Mouse (Mus musculus) lung, embryonic 15.5 days (tissue): ENCODE data around the gene Nhsl1. TPM values are rescaled to one million over a fixed set of nuclear protein-coding genes. Genes with fewer than 3 reads are reported as not detected.

Experiments
- ATAC-seq: fragments of 200-750 bp; cut with Nextera tagmentation; 2 replicates; pipeline ENCODE4 v1.8.0; 2017; ENCODE audit warnings: moderate number of reproducible peaks, borderline replicate concordance; ENCODE audit not compliant: low FRiP score, low TSS enrichment; ENCODE audit errors: extremely low read depth
- H3K27ac ChIP-seq: fragments of 300-500 bp; sonication (generic); 2 replicates; pipeline ENCODE4 v1.5.1; 2015; ENCODE audit warnings: moderate library complexity, mild to moderate bottlenecking, inconsistent platforms
- H3K27me3 ChIP-seq: fragments of 300-500 bp; sonication (generic); 2 replicates; pipeline ENCODE4 v1.6.1; 2015; ENCODE audit warnings: inconsistent platforms
- H3K36me3 ChIP-seq: fragments of 300-500 bp; sonication (generic); 2 replicates; pipeline ENCODE4 v1.6.1; 2015; ENCODE audit warnings: inconsistent platforms
- H3K4me1 ChIP-seq: fragments of 300-500 bp; sonication (generic); 2 replicates; pipeline ENCODE4 v1.6.1; 2015; ENCODE audit warnings: inconsistent platforms
- H3K4me2 ChIP-seq: fragments of 300-500 bp; sonication (generic); 2 replicates; pipeline ENCODE4 v1.6.1; 2015; ENCODE audit warnings: inconsistent platforms, mild to moderate bottlenecking, moderate library complexity
- H3K4me3 ChIP-seq: fragments of 300-500 bp; sonication (generic); 2 replicates; pipeline ENCODE4 v1.5.1; 2015; ENCODE audit warnings: mild to moderate bottlenecking, inconsistent platforms
- H3K9ac ChIP-seq: fragments of 300-500 bp; sonication (generic); 2 replicates; pipeline ENCODE4 v1.6.1; 2015; ENCODE audit warnings: inconsistent platforms
- H3K9me3 ChIP-seq: fragments of 300-500 bp; sonication (generic); 2 replicates; pipeline ENCODE4 v1.6.1; 2016; ENCODE audit warnings: inconsistent platforms
- WGBS: fragments of 180-500 bp; shearing (Covaris S2); methylation state at CpG from one replicate; pipeline ENCODE4 v1.1.7; 2015; 5-methylcytosine and 5-hydroxymethylcytosine counted together
- polyA plus RNA-seq: library from polyadenylated mRNA; unstranded; fragments of >200 nt; fragmentation: Nextera tagmentation; extraction: Ambion mirVana; gene quantifications from 2 replicates; pipeline ENCODE4 v1.2.1, GENCODE M21; 2015

The Nhsl1 gene
- polyA plus RNA-seq, 1 experiment from 2014 or later: 4.4 TPM

DNA sequence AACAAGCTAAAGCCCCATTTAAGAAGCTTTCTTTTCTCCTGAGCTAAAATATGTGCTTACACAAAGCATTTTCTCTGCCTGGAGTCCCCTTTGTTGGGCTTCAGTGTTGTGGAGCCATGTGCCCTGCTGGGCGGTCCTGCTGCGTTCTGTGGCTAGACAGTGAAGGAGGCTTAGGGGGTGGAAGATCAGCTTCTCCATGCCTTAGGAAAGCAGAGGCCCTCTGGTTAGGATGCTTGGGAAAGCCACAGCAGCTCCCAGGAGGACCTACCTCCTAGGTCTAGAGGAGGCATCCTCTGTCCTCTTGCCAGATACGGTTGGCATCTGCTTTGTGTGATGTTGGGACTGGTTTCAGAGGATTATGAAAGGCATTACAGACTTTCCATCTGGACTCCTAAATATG, 56.5 kb downstream of the Nhsl1 start:
- Histone ChIP-seq H3K4me2 (no peak overlapping the region), H3K27ac (no peak overlapping the region), H3K9me3 (no peaks in the 10 kb centered on the region), H3K36me3 (no peaks in the 10 kb centered on the region), H3K4me1 (peaks cover 5% of the 10 kb centered on the region; the same call in 1 of the 2 replicates), H3K27me3 (no peaks in the 10 kb centered on the region), H3K4me3 (no peak overlapping the region), H3K9ac (no peak overlapping the region)
- no peak for ATAC-seq
- 74% methylated on average over 3 of the region's 3 CpGs for WGBS

DNA sequence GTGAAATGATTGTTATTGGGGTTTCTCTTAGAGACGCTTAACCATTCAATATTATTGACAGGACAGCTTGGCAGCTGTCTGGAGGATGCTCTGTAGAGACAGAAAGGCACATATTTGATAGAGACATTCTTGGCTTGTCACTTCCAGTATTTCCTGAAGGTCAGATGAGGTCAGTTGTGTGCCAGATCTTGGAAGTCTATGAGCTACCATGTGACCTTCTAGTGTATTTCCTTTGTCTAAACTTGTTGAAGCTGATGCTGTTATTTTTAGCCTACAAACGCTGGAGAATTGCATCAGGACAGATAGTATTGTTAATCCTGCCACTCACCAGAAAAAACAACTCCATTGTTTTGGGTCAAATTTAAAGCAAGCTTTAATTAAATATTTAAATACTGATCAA, 66.0 kb downstream of the Nhsl1 start:
- no peak overlapping the region for H3K4me3 ChIP-seq
- H3K9ac ChIP-seq: no peak overlapping the region
- no peaks in the 10 kb centered on the region for H3K27me3 ChIP-seq
- no peak for ATAC-seq
- no peak overlapping the region for H3K27ac ChIP-seq
- H3K9me3 ChIP-seq: no peaks in the 10 kb centered on the region
- H3K4me2 ChIP-seq: no peak overlapping the region
- peaks cover 7% of the 10 kb centered on the region for H3K4me1 ChIP-seq
- 59% methylated on average over 2 of the region's 2 CpGs for WGBS
- no peaks in the 10 kb centered on the region for H3K36me3 ChIP-seq

DNA sequence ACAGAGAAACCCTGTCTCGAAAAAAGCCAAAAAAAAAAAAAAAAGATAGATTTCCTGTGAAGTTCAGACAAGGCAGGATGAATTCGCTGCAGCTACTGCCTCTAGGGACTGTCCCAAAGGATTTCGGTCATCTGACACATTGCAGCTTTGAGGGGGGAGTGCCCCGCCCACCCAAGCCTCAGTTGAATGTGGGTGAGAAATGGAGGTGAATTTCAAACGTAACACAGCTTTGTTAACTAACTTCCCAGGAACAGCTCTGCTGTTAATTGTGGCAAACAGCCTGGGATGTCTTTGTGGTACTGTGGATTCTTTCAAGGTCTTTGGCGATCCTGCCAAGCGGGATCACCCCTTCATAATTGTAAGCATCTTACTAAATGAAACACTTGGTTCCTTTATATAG, 67.4 kb downstream of the Nhsl1 start:
- 53% methylated on average over 7 of the region's 7 CpGs for WGBS
- H3K9ac ChIP-seq: no peak overlapping the region
- ATAC-seq: no peak
- peaks cover 7% of the 10 kb centered on the region for H3K4me1 ChIP-seq
- H3K4me2 ChIP-seq: no peak overlapping the region
- H3K27me3 ChIP-seq: no peaks in the 10 kb centered on the region
- no peaks in the 10 kb centered on the region for H3K36me3 ChIP-seq
- H3K4me3 ChIP-seq: no peak overlapping the region
- no peaks in the 10 kb centered on the region for H3K9me3 ChIP-seq
- H3K27ac ChIP-seq: no peak overlapping the region

DNA sequence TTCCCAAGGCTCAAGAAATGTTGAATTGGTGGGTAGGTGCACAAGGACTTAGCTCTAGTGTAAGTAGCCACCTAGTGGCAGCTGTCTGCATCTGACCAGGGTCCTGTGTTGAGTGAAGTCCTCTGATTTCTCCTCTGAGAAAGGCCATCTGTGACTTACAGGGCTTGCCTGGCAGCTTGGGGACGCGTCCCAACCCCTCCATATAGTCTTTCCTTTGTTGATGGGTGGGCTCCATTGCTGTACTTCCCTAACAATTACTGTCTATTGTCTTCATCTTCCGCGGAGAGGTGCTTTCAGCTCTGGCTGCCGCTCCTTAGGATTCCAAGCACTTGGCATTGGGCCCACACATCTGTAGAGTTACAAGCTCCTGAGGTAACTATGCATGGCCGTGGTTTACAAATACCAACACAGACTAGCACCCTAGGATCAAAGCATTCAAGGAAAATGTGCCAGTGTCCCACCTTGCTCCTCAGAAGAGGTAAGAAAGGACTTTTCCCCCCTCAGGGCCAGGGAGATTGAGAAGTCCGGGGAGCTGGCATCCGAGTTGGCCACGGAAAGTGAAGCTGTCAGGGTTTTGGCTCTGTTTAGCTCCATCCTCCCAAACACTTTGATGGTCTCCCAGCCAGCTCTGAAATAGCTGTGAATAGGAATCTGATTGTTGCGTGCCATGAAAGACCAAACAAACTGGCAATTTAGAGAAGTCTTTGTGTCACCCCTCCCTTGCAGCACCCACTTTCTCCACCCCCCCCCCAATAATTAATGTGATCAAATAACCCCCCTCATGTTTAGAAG, 70.2 kb downstream of the Nhsl1 start:
- peak; percentile 78 for ATAC-seq
- H3K4me1 ChIP-seq: peaks cover 7% of the 10 kb centered on the region
- H3K4me3 ChIP-seq: no peak overlapping the region
- H3K9ac ChIP-seq: no peak overlapping the region
- no peaks in the 10 kb centered on the region for H3K27me3 ChIP-seq
- no peaks in the 10 kb centered on the region for H3K9me3 ChIP-seq
- H3K36me3 ChIP-seq: no peaks in the 10 kb centered on the region
- H3K27ac ChIP-seq: peak overlapping the region; percentile 35; the same call in 1 of the 2 replicates
- 23% methylated on average over 10 of the region's 10 CpGs for WGBS
- no peak overlapping the region for H3K4me2 ChIP-seq

- H3K36me3 ChIP-seq: no peaks in the 10 kb centered on the region
- no peak for ATAC-seq
- no peak overlapping the region for H3K27ac ChIP-seq
- H3K27me3 ChIP-seq: no peaks in the 10 kb centered on the region
- H3K4me3 ChIP-seq: no peak overlapping the region
- no peak overlapping the region for H3K9ac ChIP-seq
- WGBS: 82% methylated on average over 15 of the region's 15 CpGs
- H3K4me1 ChIP-seq: peaks cover 7% of the 10 kb centered on the region
- no peak overlapping the region for H3K4me2 ChIP-seq
- no peaks in the 10 kb centered on the region for H3K9me3 ChIP-seq
Measured at GRCm38 (mm10) chr10:18390004-18390403, 71.2 kb downstream of the Nhsl1 start.

DNA sequence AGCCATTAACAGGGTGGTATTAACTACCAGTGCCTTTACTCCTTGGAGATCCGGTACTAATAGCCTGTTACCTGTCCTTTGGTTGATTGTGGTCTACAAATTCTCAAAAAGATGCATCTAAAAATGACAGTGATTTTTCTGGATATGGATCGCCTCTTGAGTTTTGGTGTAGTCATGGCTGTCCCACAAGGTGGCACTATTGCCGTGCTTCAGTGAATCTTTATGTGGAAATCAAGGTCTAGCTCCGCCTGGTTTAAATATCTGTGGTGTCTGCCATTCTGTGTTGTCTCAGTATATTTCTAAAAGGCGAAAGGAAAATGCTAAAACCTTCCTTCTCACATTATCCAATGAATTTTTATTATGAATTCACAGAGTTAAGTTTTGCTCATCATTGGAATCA, 72.8 kb downstream of the Nhsl1 start:
- Histone ChIP-seq H3K36me3 (no peaks in the 10 kb centered on the region), H3K4me1 (peaks cover 7% of the 10 kb centered on the region), H3K4me3 (no peak overlapping the region), H3K9ac (no peak overlapping the region), H3K27me3 (no peaks in the 10 kb centered on the region), H3K27ac (no peak overlapping the region), H3K4me2 (no peak overlapping the region), H3K9me3 (no peaks in the 10 kb centered on the region)
- WGBS: 32% methylated on average over 5 of the region's 5 CpGs
- ATAC-seq: no peak

GRCm38 (mm10) chr10:18392268-18392667, 73.5 kb downstream of the Nhsl1 start:
- no peak overlapping the region for H3K9ac ChIP-seq
- WGBS: 73% methylated on average over 6 of the region's 6 CpGs
- H3K27me3 ChIP-seq: no peaks in the 10 kb centered on the region
- H3K4me3 ChIP-seq: no peak overlapping the region
- no peak for ATAC-seq
- no peak overlapping the region for H3K4me2 ChIP-seq
- no peaks in the 10 kb centered on the region for H3K9me3 ChIP-seq
- peaks cover 7% of the 10 kb centered on the region for H3K4me1 ChIP-seq
- H3K36me3 ChIP-seq: no peaks in the 10 kb centered on the region
- no peak overlapping the region for H3K27ac ChIP-seq

DNA sequence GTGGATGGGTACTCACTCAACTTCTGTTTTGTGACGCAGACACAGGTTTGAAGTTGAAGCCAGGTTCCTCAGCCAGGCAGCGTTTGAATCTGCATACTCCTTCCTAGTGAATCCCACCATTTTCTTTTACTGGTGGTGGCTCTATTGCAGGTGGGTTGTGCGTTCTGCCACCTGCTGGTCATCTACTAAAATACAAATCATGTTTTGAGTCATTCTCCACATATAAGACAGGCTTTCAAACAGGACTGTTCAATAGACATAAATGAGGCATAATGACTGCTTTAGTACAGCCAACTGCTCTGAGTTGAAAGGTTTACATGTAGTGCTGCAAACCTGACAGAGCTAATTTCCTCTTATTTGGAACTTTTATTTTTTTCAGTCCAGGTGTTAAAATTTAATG, 75.0 kb downstream of the Nhsl1 start:
- Histone ChIP-seq H3K9me3 (no peaks in the 10 kb centered on the region), H3K4me3 (no peak overlapping the region), H3K27ac (no peak overlapping the region), H3K4me1 (peaks cover 6% of the 10 kb centered on the region), H3K4me2 (no peak overlapping the region), H3K9ac (no peak overlapping the region), H3K36me3 (no peaks in the 10 kb centered on the region), H3K27me3 (no peaks in the 10 kb centered on the region)
- ATAC-seq: no peak
- 38% methylated on average over 3 of the region's 3 CpGs for WGBS

GRCm38 (mm10) chr10:18394270-18394669, 75.5 kb downstream of the Nhsl1 start:
- Histone ChIP-seq H3K4me2 (no peak overlapping the region), H3K27me3 (no peaks in the 10 kb centered on the region), H3K9ac (no peak overlapping the region), H3K27ac (no peak overlapping the region), H3K36me3 (no peaks in the 10 kb centered on the region), H3K9me3 (no peaks in the 10 kb centered on the region), H3K4me3 (no peak overlapping the region), H3K4me1 (peaks cover 1% of the 10 kb centered on the region)
- ATAC-seq: no peak
- 80% methylated on average over 7 of the region's 7 CpGs for WGBS

DNA sequence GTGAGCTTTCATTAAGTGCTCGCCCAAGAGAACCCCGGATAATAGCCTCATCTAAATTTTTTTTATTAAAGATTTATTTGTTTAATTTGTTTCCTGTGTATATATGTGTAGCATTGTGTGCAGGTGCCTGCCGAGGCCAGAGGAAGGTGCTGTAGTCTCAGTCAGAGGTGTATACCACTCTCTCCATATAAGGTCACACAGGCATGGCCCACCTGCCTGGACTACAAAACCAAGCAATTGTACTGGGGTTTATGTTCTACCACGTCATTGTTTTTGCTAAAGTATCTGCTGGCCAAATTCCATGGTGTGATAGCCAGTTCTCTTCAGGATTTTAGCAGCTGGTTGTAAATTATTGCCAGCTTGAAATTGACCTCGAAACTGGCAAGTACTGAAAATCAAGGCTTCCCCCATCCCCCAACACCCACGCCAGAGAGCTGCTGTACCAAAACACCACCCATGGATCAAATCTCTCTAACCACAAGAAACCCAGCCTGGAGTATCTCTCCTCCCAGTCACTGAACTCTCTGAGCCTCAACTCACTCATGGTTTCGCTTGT, 81.4 kb downstream of the Nhsl1 start:
- no peak for ATAC-seq

DNA sequence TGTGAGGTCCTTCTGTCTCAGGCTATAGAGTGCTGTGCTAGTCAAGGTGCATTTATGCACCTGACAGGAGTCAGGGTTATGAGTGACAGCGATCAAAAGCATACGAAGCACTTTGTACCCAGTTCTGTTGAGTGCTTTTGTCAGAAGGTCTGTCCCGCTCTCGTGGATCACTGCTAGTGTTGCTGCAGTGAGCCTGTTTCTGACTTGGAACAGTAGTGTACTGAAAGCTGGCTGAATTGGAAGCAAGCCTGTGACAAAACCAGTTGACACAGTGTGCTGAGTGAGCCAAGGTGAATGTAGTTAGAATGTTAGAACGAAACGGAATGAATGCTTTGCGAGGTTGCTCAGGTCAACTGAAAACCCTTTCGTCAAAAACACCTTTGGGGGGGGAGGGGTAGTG, 82.2 kb downstream of the Nhsl1 start:
- Histone ChIP-seq H3K27ac (no peak overlapping the region), H3K4me3 (no peak overlapping the region), H3K4me1 (no peaks in the 10 kb centered on the region), H3K9ac (no peak overlapping the region), H3K27me3 (no peaks in the 10 kb centered on the region), H3K36me3 (no peaks in the 10 kb centered on the region), H3K4me2 (no peak overlapping the region), H3K9me3 (no peaks in the 10 kb centered on the region)
- no peak for ATAC-seq
- WGBS: 62% methylated on average over 8 of the region's 8 CpGs

More for the DNA sequence above, 81.4 kb downstream of the Nhsl1 start:
- WGBS: 58% methylated on average over 7 of the region's 7 CpGs
- Histone ChIP-seq H3K4me2 (no peak overlapping the region), H3K9ac (no peak overlapping the region), H3K27me3 (no peaks in the 10 kb centered on the region), H3K36me3 (no peaks in the 10 kb centered on the region), H3K27ac (no peak overlapping the region), H3K4me1 (no peaks in the 10 kb centered on the region), H3K9me3 (no peaks in the 10 kb centered on the region), H3K4me3 (no peak overlapping the region)

- 64% methylated on average over 2 of the region's 2 CpGs for WGBS
- Histone ChIP-seq H3K9me3 (no peaks in the 10 kb centered on the region), H3K27me3 (no peaks in the 10 kb centered on the region), H3K4me2 (no peak overlapping the region), H3K4me1 (peaks cover 18% of the 10 kb centered on the region), H3K4me3 (no peak overlapping the region), H3K9ac (no peak overlapping the region), H3K36me3 (no peaks in the 10 kb centered on the region), H3K27ac (no peak overlapping the region)
- ATAC-seq: no peak
Measured at GRCm38 (mm10) chr10:18403992-18404391, 85.2 kb downstream of the Nhsl1 start.
